Mouse (Mus musculus) right cerebral cortex, postnatal 36 days (tissue): Measurements from ENCODE around the gene Lypla2.
A peak's percentile ranks its signal among the peaks of the same experiment; 100 is the strongest.

Experiments used
- DNase-seq, 2 experiments: peaks; one replicate each; pipeline ENCODE4 v3.0.0; 2022; ENCODE audit warnings: low spot score in 2 of 2, mixed read lengths in 1 of 2

Gene Lypla2

DNA sequence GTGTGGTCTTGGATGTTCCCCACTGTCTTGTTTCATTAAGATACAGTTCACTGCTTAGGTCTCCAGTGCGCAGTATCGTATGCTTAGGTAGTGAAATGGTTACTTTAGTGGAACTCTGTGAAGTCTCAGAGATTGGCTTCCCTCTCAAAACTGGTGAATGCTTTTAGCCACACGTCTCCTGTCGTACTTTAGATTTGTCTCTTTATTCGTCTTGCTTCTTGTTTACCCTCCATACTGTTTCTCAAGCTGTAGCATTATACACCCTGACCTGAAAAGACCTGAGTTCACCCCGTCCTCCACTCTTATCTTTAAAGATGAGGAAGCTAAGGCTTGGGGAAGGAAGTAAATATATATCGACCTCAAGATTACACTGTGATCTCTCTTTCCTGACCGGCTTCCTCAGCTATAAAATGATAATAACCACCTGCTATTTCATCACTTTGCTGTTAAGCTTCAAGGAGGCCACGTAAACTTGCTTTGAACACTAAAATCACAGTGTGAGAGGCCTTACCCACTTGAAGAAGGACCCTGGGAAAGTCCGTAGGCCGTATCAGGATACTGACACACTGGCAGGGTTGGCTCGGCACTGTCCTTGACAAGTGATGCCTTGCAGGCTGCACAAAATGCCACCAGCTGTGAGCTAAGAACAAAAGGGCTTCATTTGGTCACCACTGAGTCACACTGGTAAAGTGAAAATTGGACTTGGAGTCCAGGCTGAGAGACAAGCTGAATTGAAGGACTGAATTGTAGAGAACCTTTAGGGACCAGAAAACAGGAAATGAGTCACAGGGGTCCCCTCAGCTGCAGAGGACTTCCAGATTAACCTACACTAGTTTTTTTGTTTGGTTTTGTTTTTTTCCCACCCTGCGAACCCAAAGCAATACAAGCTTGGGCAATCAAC lies 735 bp upstream of the Lypla2 start:
- no peak for DNase-seq

DNA sequence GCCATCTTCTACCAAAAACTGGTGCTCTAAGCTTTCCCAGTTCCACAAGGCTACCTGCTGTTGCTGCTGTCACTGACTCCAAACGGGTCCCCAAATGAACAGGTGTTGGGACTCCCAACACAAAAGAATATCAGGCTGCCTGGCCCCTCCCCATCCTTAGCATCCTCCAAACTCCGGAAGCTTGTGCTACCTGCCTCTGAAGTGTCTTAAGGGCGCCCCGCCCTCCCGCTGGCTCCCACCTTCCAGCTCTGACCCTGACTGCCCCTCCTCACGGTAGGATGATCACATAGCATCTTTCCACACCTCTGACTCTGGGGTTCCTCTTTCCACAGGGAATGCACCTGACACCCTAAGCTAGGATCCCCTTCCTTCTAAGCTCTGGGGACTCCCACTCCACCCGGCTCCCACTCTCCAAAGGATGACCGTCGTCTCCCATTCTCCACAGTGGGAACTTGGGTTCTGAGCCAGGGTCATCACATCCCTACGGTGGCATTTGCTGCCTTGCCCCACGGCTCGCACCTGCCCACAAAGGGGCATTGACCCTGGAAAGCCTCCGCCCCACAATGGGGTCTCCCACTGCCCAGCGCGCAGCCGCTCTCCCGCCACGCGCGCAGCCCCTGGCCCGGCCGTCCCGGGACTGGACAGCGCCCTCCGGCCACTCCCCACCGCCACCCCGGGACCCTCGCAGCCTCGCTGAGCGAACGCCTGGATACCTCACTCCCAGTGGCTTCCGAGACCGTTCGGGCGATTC lies 446 bp downstream of the Lypla2 start:
- no peak for DNase-seq

GRCm38 (mm10) chr4:135970585-135970984 lies 1.8 kb downstream of the Lypla2 start:
- no peak for DNase-seq

DNA sequence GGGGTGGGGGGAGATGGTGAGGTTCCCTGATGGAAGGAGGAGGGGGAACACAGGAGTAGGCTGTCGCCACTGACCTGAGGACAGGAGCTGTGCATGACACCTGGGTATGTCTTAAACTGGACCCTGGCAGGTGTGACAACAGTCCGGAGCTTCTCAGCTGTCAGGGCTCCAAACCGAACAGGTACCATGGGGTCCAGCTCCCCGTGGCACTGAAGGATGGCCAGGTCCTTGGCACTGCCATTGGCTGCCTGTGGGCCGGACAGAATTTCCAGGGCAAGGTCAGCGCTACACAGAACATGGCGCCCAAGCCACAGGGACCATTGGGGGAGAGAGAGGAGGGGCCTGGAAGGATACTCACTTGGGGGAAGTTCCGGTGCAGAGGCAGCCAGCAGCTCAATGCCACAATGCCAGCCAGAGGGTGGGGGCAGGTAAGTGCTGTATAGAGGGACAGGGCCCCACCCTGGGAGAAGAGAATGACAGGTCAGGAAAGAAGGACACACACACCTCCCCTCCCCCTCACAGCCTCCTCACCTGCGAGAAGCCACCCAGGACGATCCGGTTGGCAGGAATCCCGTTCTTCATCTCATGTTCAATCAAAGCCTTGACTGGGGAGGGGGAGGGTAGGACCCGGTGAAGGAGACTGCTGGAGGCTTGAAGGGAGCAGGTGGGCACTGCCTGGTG lies 3.2 kb downstream of the Lypla2 start:
- DNase-seq, result no peak

GRCm38 (mm10) chr4:135968271-135968869 lies 4.1 kb downstream of the Lypla2 start:
- DNase-seq, result no peak

GRCm38 (mm10) chr4:135967086-135967760 lies 5.2 kb downstream of the Lypla2 start:
- no peak for DNase-seq

GRCm38 (mm10) chr4:135966283-135966682 lies 6.1 kb downstream of the Lypla2 start:
- no peak for DNase-seq

- DNase-seq, result no peak
Observed at GRCm38 (mm10) chr4:135965113-135965512, 7.3 kb downstream of the Lypla2 start.

DNA sequence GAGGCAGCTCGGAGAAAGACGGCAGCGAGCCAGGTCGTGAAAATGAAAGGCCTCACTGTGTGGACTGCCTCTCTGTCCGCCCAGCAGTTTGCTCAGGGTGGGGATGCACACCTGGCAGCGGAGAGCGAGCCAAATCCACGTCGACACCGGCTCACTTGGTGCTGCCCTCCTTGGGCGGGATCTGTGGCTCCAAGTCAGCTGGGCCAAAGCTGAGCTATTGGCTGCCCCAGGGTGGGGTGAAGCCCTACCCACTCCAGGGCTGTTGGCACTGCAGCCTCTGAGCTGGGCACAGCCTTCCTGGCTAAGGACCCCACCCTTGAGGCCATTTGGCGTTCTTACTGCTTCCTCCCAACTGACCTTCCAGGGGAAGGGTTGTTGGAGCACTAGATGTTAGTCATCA lies 8.0 kb downstream of the Lypla2 start:
- peak in 1 of 2 experiments; percentile 51 for DNase-seq

DNA sequence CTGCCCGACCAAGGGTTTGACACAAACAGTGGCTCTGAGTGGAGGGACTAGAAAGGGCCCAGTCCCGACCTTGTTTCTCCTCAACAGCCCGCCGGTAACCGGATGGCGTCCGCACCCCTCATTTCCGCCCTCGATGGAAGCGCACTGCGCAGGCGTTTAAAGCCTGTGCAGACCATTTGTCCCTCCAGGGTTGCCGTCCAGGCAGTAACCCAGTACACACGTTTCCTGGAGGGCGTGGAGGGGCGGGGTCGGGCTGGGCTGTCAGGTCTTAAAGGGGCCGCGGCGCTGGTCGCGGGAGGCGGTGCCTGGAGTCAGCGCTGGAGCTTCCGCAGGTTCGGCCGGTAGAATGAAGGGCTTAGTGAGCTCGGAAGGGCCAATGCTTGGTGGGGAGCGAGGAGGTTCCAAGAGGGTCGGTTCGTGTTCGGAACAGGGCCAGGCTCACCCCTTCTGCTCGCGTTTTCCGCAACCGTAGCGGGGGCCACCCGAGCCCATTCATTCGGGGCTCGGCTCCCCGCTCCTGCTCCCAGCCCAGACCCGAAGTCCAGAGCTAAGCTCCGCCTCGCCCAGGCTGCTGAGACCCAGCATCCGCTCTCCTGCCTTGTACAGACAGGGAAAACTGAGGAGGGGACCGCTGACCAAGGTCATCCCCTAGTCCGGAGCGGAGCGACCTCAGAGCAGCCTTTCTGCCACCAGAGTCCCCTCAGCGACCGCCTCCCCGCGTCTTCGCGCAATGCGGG lies 8.8 kb downstream of the Lypla2 start, which contains the start of gene Gale:
Gene Gale (plus strand): TSS at position 271 of the 737 bp plus-strand sequence.
- peak; percentile 89 to 92 for DNase-seq

GRCm38 (mm10) chr4:135962946-135963345 lies 9.5 kb downstream of the Lypla2 start:
- DNase-seq, result no peak

- DNase-seq, result no peak
Observed at GRCm38 (mm10) chr4:135962198-135962597, 10.2 kb downstream of the Lypla2 start.

- no peak for DNase-seq
Observed at GRCm38 (mm10) chr4:135961709-135962108, 10.7 kb downstream of the Lypla2 start.

DNA sequence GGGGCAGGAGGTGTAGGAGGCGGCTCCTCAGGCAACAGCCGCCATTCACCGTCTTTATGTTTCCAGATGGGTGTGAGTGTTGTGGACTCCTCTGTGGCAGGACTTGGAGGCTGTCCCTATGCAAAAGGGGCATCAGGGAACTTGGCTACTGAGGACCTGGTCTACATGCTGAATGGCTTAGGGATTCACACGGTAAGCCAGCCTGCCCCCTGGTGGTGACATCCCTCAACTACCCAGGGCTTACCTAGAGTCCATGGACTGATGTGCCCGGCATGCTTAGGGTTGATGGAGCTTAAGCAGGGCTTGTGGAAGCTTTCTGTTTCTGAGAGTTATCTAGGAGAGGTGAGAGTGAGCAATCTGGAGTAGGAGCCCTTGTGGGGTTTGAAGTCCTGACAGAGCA lies 11.7 kb downstream of the Lypla2 start:
- peak; percentile 71 for DNase-seq

DNA sequence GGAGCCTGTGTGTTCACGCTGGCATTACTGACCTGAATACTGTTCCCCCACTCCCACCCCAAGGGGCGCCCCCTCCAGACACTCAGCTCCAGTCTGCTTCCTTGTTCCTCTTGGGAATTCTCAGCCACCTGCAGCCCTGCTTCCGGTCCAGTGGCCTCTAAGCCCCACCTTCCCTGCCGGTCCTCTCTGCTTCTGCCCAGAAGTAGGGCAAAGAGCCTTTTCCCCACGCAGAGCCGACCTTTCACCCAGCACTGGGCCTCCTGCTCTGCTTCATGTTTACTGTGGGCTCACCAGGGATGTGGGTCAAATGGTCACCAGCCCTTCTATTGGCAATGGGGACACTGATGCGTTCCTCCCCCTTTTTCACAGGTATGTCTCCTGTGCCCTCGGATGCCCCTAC lies 14.1 kb downstream of the Lypla2 start:
- DNase-seq, result no peak

GRCm38 (mm10) chr4:135955886-135956285 lies 16.5 kb downstream of the Lypla2 start:
- DNase-seq, result no peak

DNA sequence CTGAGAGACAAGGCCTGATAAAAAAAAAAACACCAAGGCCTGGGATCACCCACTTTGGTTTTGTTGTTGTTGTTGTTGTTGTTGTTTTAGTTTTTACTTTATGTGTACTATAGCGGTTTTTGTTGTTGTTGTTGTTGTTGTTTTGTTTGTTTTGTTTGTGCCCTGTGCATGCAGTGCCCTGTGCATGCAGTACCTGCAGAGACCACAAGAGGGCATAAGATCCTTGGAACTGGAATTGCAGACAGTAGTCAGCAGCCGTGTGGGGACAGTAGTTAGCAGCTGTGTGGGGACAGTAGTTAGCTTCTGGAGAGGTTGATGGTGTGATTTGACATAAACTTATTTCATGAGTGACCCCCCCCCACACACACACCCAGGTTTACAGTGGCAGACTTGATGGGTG lies 18.2 kb downstream of the Lypla2 start:
- no peak for DNase-seq

DNA sequence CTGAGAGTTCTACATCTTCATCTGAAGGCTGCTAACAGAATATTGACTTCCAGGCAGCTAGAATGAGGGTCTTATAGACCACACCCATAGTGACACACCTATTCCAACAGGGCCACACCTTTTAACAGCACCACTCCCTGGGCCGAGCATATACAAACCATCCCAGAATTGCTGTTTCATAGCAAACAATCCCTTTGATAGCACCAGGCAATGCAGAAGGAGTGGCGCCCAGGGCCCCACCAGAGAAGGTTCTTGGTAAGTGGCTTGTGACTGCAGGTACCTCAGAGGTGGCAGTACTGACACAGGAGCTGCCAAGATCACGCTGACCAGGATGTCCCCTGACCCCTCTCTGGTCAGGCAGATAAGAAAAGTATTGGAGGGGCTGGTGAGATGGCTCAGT lies 19.2 kb downstream of the Lypla2 start:
- no peak for DNase-seq

DNA sequence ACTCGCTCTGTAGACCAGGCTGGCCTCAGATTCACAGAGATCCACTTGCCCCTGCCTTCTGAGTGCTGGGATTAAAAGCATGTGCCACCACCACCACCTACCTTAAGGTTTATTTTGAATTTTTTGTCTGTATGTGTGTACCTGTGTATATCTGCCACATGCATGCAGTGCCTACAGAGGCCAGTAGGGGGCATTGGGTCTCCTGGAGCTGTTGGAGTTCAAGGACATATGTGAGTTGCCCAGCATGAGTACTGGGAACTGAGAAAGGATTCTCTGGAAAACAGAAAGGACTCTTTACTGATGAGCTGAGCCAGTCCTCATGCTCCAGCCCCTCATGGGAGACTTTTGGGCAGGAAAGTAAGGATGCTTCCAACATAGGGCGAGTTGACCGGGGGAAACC lies 20.9 kb downstream of the Lypla2 start:
- DNase-seq, result no peak

GRCm38 (mm10) chr4:135950365-135950764 lies 22.1 kb downstream of the Lypla2 start:
- no peak for DNase-seq

GRCm38 (mm10) chr4:135949911-135950310 lies 22.5 kb downstream of the Lypla2 start:
- no peak for DNase-seq
